Mouse (Mus musculus) kidney, embryonic 14.5 days (tissue): ENCODE measurements around the gene Naga. TPM values are rescaled to one million over a fixed set of nuclear protein-coding genes. Genes with fewer than 3 reads are reported as not detected.

Experiments used
- ATAC-seq: fragments of 200-750 bp; cut with Nextera tagmentation; 2 replicates; pipeline ENCODE4 v1.8.0; 2017; ENCODE audit warnings: moderate number of reproducible peaks, mild to moderate bottlenecking, moderate TSS enrichment, moderate library complexity; ENCODE audit not compliant: low FRiP score, low TSS enrichment
- H3K27ac ChIP-seq: fragments of 300-500 bp; sonication (generic); 2 replicates; pipeline ENCODE4 v1.5.1; 2014; ENCODE audit warnings: low read depth, mild to moderate bottlenecking, low read length, moderate library complexity, mixed read lengths
- H3K27me3 ChIP-seq: fragments of 300-500 bp; sonication (generic); 2 replicates; pipeline ENCODE4 v1.6.1; 2014; ENCODE audit warnings: mild to moderate bottlenecking, low read length; ENCODE audit not compliant: control insufficient read depth, insufficient read depth
- H3K36me3 ChIP-seq: fragments of 300-500 bp; sonication (generic); 2 replicates; pipeline ENCODE4 v1.6.1; 2014; ENCODE audit warnings: low read length, mixed read lengths; ENCODE audit not compliant: control insufficient read depth, insufficient read depth
- H3K4me1 ChIP-seq: fragments of 300-500 bp; sonication (generic); 2 replicates; pipeline ENCODE4 v1.6.1; 2014; ENCODE audit warnings: low read length, mixed read lengths; ENCODE audit not compliant: control insufficient read depth, insufficient read depth
- H3K4me2 ChIP-seq: fragments of 300-500 bp; sonication (generic); replicated peaks from 2 replicates; pipeline ENCODE4 v1.6.1; 2014; ENCODE audit warnings: low read depth, mild to moderate bottlenecking, low read length
- H3K4me3 ChIP-seq: fragments of 300-500 bp; sonication (generic); 2 replicates; pipeline ENCODE4 v1.5.1; 2014; ENCODE audit warnings: mild to moderate bottlenecking, low read length
- H3K9ac ChIP-seq: fragments of 300-500 bp; sonication (generic); 2 replicates; pipeline ENCODE4 v1.6.1; 2014; ENCODE audit warnings: low read depth, mild to moderate bottlenecking, low read length, moderate library complexity
- H3K9me3 ChIP-seq: fragments of 300-500 bp; sonication (generic); 2 replicates; pipeline ENCODE4 v1.6.1; 2016; ENCODE audit warnings: low read length; ENCODE audit not compliant: control insufficient read depth
- WGBS: fragments of 180-500 bp; shearing (Covaris S2); extraction: QIAGEN DNeasy Blood & Tissue Kit; methylation state at CpG from one replicate; pipeline ENCODE4 v1.1.7; 2014; 5-methylcytosine and 5-hydroxymethylcytosine counted together
- polyA plus RNA-seq: library from polyadenylated mRNA; unstranded; fragments of >200 nt; fragmentation: Nextera tagmentation; extraction: Ambion mirVana; gene quantifications from 2 replicates; pipeline ENCODE4 v1.2.1, GENCODE M21; 2014

Naga gene
- polyA plus RNA-seq, result 43.6 and 57.3 TPM in 2 replicates

- Histone ChIP-seq H3K9me3 (no peaks in the 10 kb centered on the region), H3K27ac (peak within 1 kb of the TSS; percentile 30; the same call in 1 of the 2 replicates), H3K36me3 (peaks cover 27% of the 10 kb centered on the region), H3K4me3 (peak within 1 kb of the TSS; percentile 53), H3K4me2 (peak within 1 kb of the TSS; percentile 72), H3K27me3 (no peaks in the 10 kb centered on the region), H3K9ac (peak within 1 kb of the TSS; percentile 65), H3K4me1 (peaks cover 16% of the 10 kb centered on the region)
- peak; percentile 88 for ATAC-seq
- 0% methylated on average over 39 of the region's 41 CpGs for WGBS
Measured at GRCm38 (mm10) chr15:82338593-82339112, at the start of gene Naga, which contains the start of the genes Pheta2 and Smdt1. Naga (minus strand) TSS chr15:82338925. Pheta2 (plus strand) TSS chr15:82338942. Smdt1 (plus strand) TSS chr15:82338959.

GRCm38 (mm10) chr15:82385729-82386128 lies 47.0 kb upstream of the Naga start:
- H3K4me2 ChIP-seq, result no peak overlapping the region
- H3K36me3 ChIP-seq, result no peaks in the 10 kb centered on the region
- no peak overlapping the region for H3K27ac ChIP-seq
- no peak overlapping the region for H3K4me3 ChIP-seq
- H3K4me1 ChIP-seq, result peaks cover 3% of the 10 kb centered on the region; the same call in 1 of the 2 replicates
- H3K27me3 ChIP-seq, result no peaks in the 10 kb centered on the region
- no peak for ATAC-seq
- whole genome bisulfite sequencing, result 90% methylated on average over 2 of the region's 2 CpGs
- no peak overlapping the region for H3K9ac ChIP-seq
- no peaks in the 10 kb centered on the region; the same call in 1 of the 2 replicates for H3K9me3 ChIP-seq

GRCm38 (mm10) chr15:82382441-82382840 lies 43.7 kb upstream of the Naga start:
- no peak overlapping the region for H3K4me2 ChIP-seq
- H3K36me3 ChIP-seq, result no peaks in the 10 kb centered on the region
- peaks cover 12% of the 10 kb centered on the region; the same call in 1 of the 2 replicates for H3K4me1 ChIP-seq
- H3K4me3 ChIP-seq, result no peak overlapping the region
- no peak overlapping the region for H3K9ac ChIP-seq
- no peaks in the 10 kb centered on the region for H3K27me3 ChIP-seq
- no peaks in the 10 kb centered on the region; the same call in 1 of the 2 replicates for H3K9me3 ChIP-seq
- no peak for ATAC-seq
- no peak overlapping the region for H3K27ac ChIP-seq
- WGBS, result 88% methylated on average over 2 of the region's 2 CpGs

GRCm38 (mm10) chr15:82380714-82381062 lies 42.0 kb upstream of the Naga start:
- Histone ChIP-seq H3K27me3 (no peaks in the 10 kb centered on the region), H3K9me3 (no peaks in the 10 kb centered on the region; the same call in 1 of the 2 replicates), H3K36me3 (no peaks in the 10 kb centered on the region), H3K4me1 (peaks cover 12% of the 10 kb centered on the region; the same call in 1 of the 2 replicates), H3K9ac (no peak overlapping the region), H3K4me3 (peak overlapping the region; percentile 33), H3K27ac (peak overlapping the region; percentile 65; the same call in 1 of the 2 replicates), H3K4me2 (peak overlapping the region; percentile 45)
- no peak for ATAC-seq
- 32% methylated on average over 7 of the region's 7 CpGs for WGBS

GRCm38 (mm10) chr15:82379871-82380713 lies 41.4 kb upstream of the Naga start, which contains the start of gene Cyp2d22:
Cyp2d22 (minus strand) TSS chr15:82380260.
- WGBS, result 2% methylated on average over 20 of the region's 24 CpGs
- Histone ChIP-seq H3K9ac (peak within 1 kb of the TSS; percentile 36; the same call in 1 of the 2 replicates), H3K27me3 (no peaks in the 10 kb centered on the region), H3K4me2 (peak within 1 kb of the TSS; percentile 45), H3K9me3 (no peaks in the 10 kb centered on the region; the same call in 1 of the 2 replicates), H3K36me3 (no peaks in the 10 kb centered on the region), H3K27ac (peak within 1 kb of the TSS; percentile 65; the same call in 1 of the 2 replicates), H3K4me1 (peaks cover 12% of the 10 kb centered on the region; the same call in 1 of the 2 replicates), H3K4me3 (peak within 1 kb of the TSS; percentile 33)
- peak; percentile 88 for ATAC-seq

- peak overlapping the region; percentile 33 for H3K4me3 ChIP-seq
- 27% methylated on average over 7 of the region's 7 CpGs for WGBS
- no peak; the same call in 1 of the 2 replicates for ATAC-seq
- no peaks in the 10 kb centered on the region for H3K27me3 ChIP-seq
- peaks cover 12% of the 10 kb centered on the region; the same call in 1 of the 2 replicates for H3K4me1 ChIP-seq
- no peaks in the 10 kb centered on the region for H3K36me3 ChIP-seq
- peak overlapping the region; percentile 45 for H3K4me2 ChIP-seq
- no peaks in the 10 kb centered on the region; the same call in 1 of the 2 replicates for H3K9me3 ChIP-seq
- peak overlapping the region; percentile 36; the same call in 1 of the 2 replicates for H3K9ac ChIP-seq
- H3K27ac ChIP-seq, result peak overlapping the region; percentile 63; the same call in 1 of the 2 replicates
Measured at GRCm38 (mm10) chr15:82379511-82379870, 40.8 kb upstream of the Naga start.

GRCm38 (mm10) chr15:82378261-82379180 lies 39.8 kb upstream of the Naga start:
- Histone ChIP-seq H3K27me3 (no peaks in the 10 kb centered on the region), H3K9ac (no peak overlapping the region), H3K27ac (peak overlapping the region; percentile 63; the same call in 1 of the 2 replicates), H3K4me3 (peak overlapping the region; percentile 1; the same call in 1 of the 2 replicates), H3K9me3 (no peaks in the 10 kb centered on the region; the same call in 1 of the 2 replicates), H3K36me3 (no peaks in the 10 kb centered on the region), H3K4me2 (peak overlapping the region; percentile 45; the same call in 1 of the 2 replicates), H3K4me1 (peaks cover 12% of the 10 kb centered on the region; the same call in 1 of the 2 replicates)
- ATAC-seq, result no peak
- WGBS, result 40% methylated on average over 15 of the region's 15 CpGs

- no peak overlapping the region for H3K4me2 ChIP-seq
- H3K9ac ChIP-seq, result no peak overlapping the region
- H3K27ac ChIP-seq, result no peak overlapping the region
- no peaks in the 10 kb centered on the region for H3K27me3 ChIP-seq
- ATAC-seq, result no peak
- H3K9me3 ChIP-seq, result no peaks in the 10 kb centered on the region; the same call in 1 of the 2 replicates
- 84% methylated on average over 5 of the region's 5 CpGs for WGBS
- H3K36me3 ChIP-seq, result no peaks in the 10 kb centered on the region
- H3K4me3 ChIP-seq, result no peak overlapping the region
- H3K4me1 ChIP-seq, result peaks cover 12% of the 10 kb centered on the region; the same call in 1 of the 2 replicates
Measured at GRCm38 (mm10) chr15:82377701-82378100, 39.0 kb upstream of the Naga start.
